Mouse (Mus musculus): ENCODE data around the gene Apod.

- TF ChIP-seq CTCF (IDR thresholded peaks at IDR 0.05; ENCODE audit: low read depth): no peak
- TF ChIP-seq EP300 (IDR thresholded peaks at IDR 0.05; ENCODE audit: low read depth): no peak
Observed at GRCm38 (mm10) chr16:31299960-31300353, 14.7 kb downstream of the Apod start.

Data from heart, postnatal 0 days (tissue).